Mouse (Mus musculus): ENCODE results near the gene Tmem198. TPM values are rescaled to one million over a fixed set of nuclear protein-coding genes. Genes with fewer than 3 reads are reported as not detected.
A peak's percentile ranks its signal among the peaks of the same experiment; 100 is the strongest.

Tmem198 gene
- polyA plus RNA-seq, 1 experiment from 2014 or later = 8.9 TPM

GRCm38 (mm10) chr1:75449377-75450135, 29.8 kb upstream of the Tmem198 start:
- Histone ChIP-seq H3K9me3 (ENCODE audit: control insufficient read depth, low read length) (no peaks in the 10 kb centered on the region), H3K4me2 (ENCODE audit: low read depth, low read length, severe bottlenecking) (peak overlapping the region; percentile 48), H3K4me3 (ENCODE audit: low read depth, low read length) (no peak overlapping the region), H3K9ac (ENCODE audit: low read length) (no peak overlapping the region), H3K27ac (ENCODE audit: low read depth, low read length) (no peak overlapping the region), H3K27me3 (ENCODE audit: control insufficient read depth, insufficient read depth, low read length) (peaks cover 53% of the 10 kb centered on the region), H3K4me1 (replicated peaks; ENCODE audit: control insufficient read depth, insufficient read depth, low read length) (peaks cover 44% of the 10 kb centered on the region), H3K36me3 (ENCODE audit: control insufficient read depth, insufficient read depth, low read length) (no peaks in the 10 kb centered on the region)
- ATAC-seq (replicated peaks; ENCODE audit: low FRiP score) = no peak
- no peak for DNase-seq (ENCODE audit: low spot score)
- 2% methylated on average over 8 of the region's 8 CpGs for WGBS

- Histone ChIP-seq H3K4me2 (ENCODE audit: low read depth, low read length, severe bottlenecking) (peak within 1 kb of the TSS; percentile 48), H3K9ac (ENCODE audit: low read length) (peak within 1 kb of the TSS; percentile 23), H3K9me3 (ENCODE audit: control insufficient read depth, low read length) (no peaks in the 10 kb centered on the region), H3K36me3 (ENCODE audit: control insufficient read depth, insufficient read depth, low read length) (no peaks in the 10 kb centered on the region), H3K27ac (ENCODE audit: low read depth, low read length) (no peak within 1 kb of the TSS), H3K27me3 (ENCODE audit: control insufficient read depth, insufficient read depth, low read length) (peaks cover 50% of the 10 kb centered on the region), H3K4me3 (ENCODE audit: low read depth, low read length) (peak within 1 kb of the TSS; percentile 21), H3K4me1 (replicated peaks; ENCODE audit: control insufficient read depth, insufficient read depth, low read length) (peaks cover 41% of the 10 kb centered on the region)
- WGBS = 1% methylated on average over 35 of the region's 35 CpGs
- ATAC-seq (replicated peaks; ENCODE audit: low FRiP score) (no peak), DNase-seq (ENCODE audit: low spot score) (no peak)
These were observed 28.9 kb upstream of the Tmem198 start, which contains the start of gene Asic4 for GRCm38 (mm10) chr1:75450314-75451005. Gene Asic4, plus strand, starts transcription at chr1:75450436.

GRCm38 (mm10) chr1:75451900-75452299, 27.4 kb upstream of the Tmem198 start:
- Histone ChIP-seq H3K9ac (ENCODE audit: low read length) (no peak overlapping the region), H3K9me3 (ENCODE audit: control insufficient read depth, low read length) (no peaks in the 10 kb centered on the region), H3K4me2 (ENCODE audit: low read depth, low read length, severe bottlenecking) (no peak overlapping the region), H3K27me3 (ENCODE audit: control insufficient read depth, insufficient read depth, low read length) (peaks cover 56% of the 10 kb centered on the region), H3K4me1 (replicated peaks; ENCODE audit: control insufficient read depth, insufficient read depth, low read length) (peaks cover 45% of the 10 kb centered on the region), H3K4me3 (ENCODE audit: low read depth, low read length) (no peak overlapping the region), H3K27ac (ENCODE audit: low read depth, low read length) (no peak overlapping the region), H3K36me3 (ENCODE audit: control insufficient read depth, insufficient read depth, low read length) (no peaks in the 10 kb centered on the region)
- DNase-seq (ENCODE audit: low spot score) = no peak
- ATAC-seq (replicated peaks; ENCODE audit: low FRiP score) = no peak
- 73% methylated on average over 5 of the region's 5 CpGs for WGBS

- Histone ChIP-seq H3K4me2 (ENCODE audit: low read depth, low read length, severe bottlenecking) (no peak overlapping the region), H3K4me1 (replicated peaks; ENCODE audit: control insufficient read depth, insufficient read depth, low read length) (peaks cover 23% of the 10 kb centered on the region), H3K4me3 (ENCODE audit: low read depth, low read length) (no peak overlapping the region), H3K27me3 (ENCODE audit: control insufficient read depth, insufficient read depth, low read length) (peaks cover 34% of the 10 kb centered on the region), H3K27ac (ENCODE audit: low read depth, low read length) (no peak overlapping the region), H3K9ac (ENCODE audit: low read length) (no peak overlapping the region), H3K36me3 (ENCODE audit: control insufficient read depth, insufficient read depth, low read length) (no peaks in the 10 kb centered on the region), H3K9me3 (ENCODE audit: control insufficient read depth, low read length) (no peaks in the 10 kb centered on the region)
- ATAC-seq (replicated peaks; ENCODE audit: low FRiP score) = no peak
- WGBS = 73% methylated on average over 3 of the region's 3 CpGs
- no peak for DNase-seq (ENCODE audit: low spot score)
These were observed 23.9 kb upstream of the Tmem198 start for GRCm38 (mm10) chr1:75455433-75455832.

- 12% methylated on average over 5 of the region's 5 CpGs for WGBS
- H3K4me2 ChIP-seq (ENCODE audit: low read depth, low read length, severe bottlenecking) = no peak overlapping the region
These were observed 23.4 kb upstream of the Tmem198 start for GRCm38 (mm10) chr1:75455948-75456347.

GRCm38 (mm10) chr1:75456746-75457564, 22.4 kb upstream of the Tmem198 start:
- no peak overlapping the region for H3K9ac ChIP-seq (ENCODE audit: low read length)
- DNase-seq (ENCODE audit: low spot score) = no peak
- 7% methylated on average over 14 of the region's 14 CpGs for WGBS

More at GRCm38 (mm10) chr1:75455948-75456347, 23.4 kb upstream of the Tmem198 start:
- H3K27ac ChIP-seq (ENCODE audit: low read depth, low read length) = no peak overlapping the region
- H3K9ac ChIP-seq (ENCODE audit: low read length) = no peak overlapping the region
- no peaks in the 10 kb centered on the region for H3K9me3 ChIP-seq (ENCODE audit: control insufficient read depth, low read length)
- peaks cover 21% of the 10 kb centered on the region for H3K4me1 ChIP-seq (replicated peaks; ENCODE audit: control insufficient read depth, insufficient read depth, low read length)
- ATAC-seq (replicated peaks; ENCODE audit: low FRiP score) (peak; percentile 50; the same call in 1 of the 2 replicates), DNase-seq (ENCODE audit: low spot score) (peak; percentile 68)
- H3K36me3 ChIP-seq (ENCODE audit: control insufficient read depth, insufficient read depth, low read length) = no peaks in the 10 kb centered on the region
- H3K27me3 ChIP-seq (ENCODE audit: control insufficient read depth, insufficient read depth, low read length) = peaks cover 29% of the 10 kb centered on the region
- no peak overlapping the region for H3K4me3 ChIP-seq (ENCODE audit: low read depth, low read length)

GRCm38 (mm10) chr1:75457710-75458024, 21.7 kb upstream of the Tmem198 start:
- WGBS = 3% methylated on average over 10 of the region's 10 CpGs
- Histone ChIP-seq H3K9ac (ENCODE audit: low read length) (no peak overlapping the region), H3K27ac (ENCODE audit: low read depth, low read length) (no peak overlapping the region), H3K4me1 (replicated peaks; ENCODE audit: control insufficient read depth, insufficient read depth, low read length) (peaks cover 21% of the 10 kb centered on the region), H3K9me3 (ENCODE audit: control insufficient read depth, low read length) (no peaks in the 10 kb centered on the region), H3K27me3 (ENCODE audit: control insufficient read depth, insufficient read depth, low read length) (peaks cover 16% of the 10 kb centered on the region; the same call in 1 of the 2 replicates), H3K4me3 (ENCODE audit: low read depth, low read length) (no peak overlapping the region), H3K4me2 (ENCODE audit: low read depth, low read length, severe bottlenecking) (peak overlapping the region; percentile 60; the same call in 1 of the 2 replicates), H3K36me3 (ENCODE audit: control insufficient read depth, insufficient read depth, low read length) (no peaks in the 10 kb centered on the region)
- DNase-seq (ENCODE audit: low spot score) (no peak), ATAC-seq (replicated peaks; ENCODE audit: low FRiP score) (no peak; the same call in 1 of the 2 replicates)

More at GRCm38 (mm10) chr1:75456746-75457564, 22.4 kb upstream of the Tmem198 start:
- H3K36me3 ChIP-seq (ENCODE audit: control insufficient read depth, insufficient read depth, low read length) = no peaks in the 10 kb centered on the region
- no peaks in the 10 kb centered on the region for H3K9me3 ChIP-seq (ENCODE audit: control insufficient read depth, low read length)
- H3K4me2 ChIP-seq (ENCODE audit: low read depth, low read length, severe bottlenecking) = no peak overlapping the region
- H3K4me1 ChIP-seq (replicated peaks; ENCODE audit: control insufficient read depth, insufficient read depth, low read length) = peaks cover 21% of the 10 kb centered on the region
- no peak overlapping the region for H3K4me3 ChIP-seq (ENCODE audit: low read depth, low read length)
- 0 out of 2 replicates have a peak, but pooled peaks have one; percentile 5 for ATAC-seq (replicated peaks; ENCODE audit: low FRiP score)
- H3K27me3 ChIP-seq (ENCODE audit: control insufficient read depth, insufficient read depth, low read length) = peaks cover 21% of the 10 kb centered on the region; the same call in 1 of the 2 replicates
- no peak overlapping the region for H3K27ac ChIP-seq (ENCODE audit: low read depth, low read length)
